Mouse (Mus musculus): ENCODE measurements at regions not wholly inside any gene's neighbourhood (a gene's known extent, or its start where the extent isn't known, plus 50 kb on each side); places are given as distances from the start of the nearest gene placed in this dataset.

DNA sequence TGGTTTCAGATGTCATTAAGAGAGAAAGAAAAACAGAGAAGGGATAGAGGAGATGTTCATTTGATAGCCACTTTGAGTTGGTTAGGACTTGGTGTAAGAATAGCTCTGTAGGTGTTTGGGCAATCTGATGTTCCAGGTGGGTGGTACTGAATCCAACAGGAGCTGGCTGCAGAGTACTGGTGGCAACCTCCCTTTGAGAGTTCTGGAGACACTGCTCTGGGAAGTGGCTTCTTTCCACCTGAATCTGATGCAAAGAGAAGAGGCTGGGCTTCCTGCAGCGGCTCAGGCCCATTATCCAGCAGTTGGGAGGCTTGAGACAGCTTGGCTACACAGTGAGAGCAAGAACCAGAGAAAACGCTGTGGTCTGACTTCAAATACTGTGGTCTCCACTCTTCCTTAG, 77.0 kb upstream of the Podxl start:
- no peak overlapping the region for H3K9ac ChIP-seq
- no peaks in the 10 kb centered on the region for H3K36me3 ChIP-seq
- 59% methylated on average over 2 of the region's 2 CpGs for WGBS
- no peak overlapping the region for H3K4me2 ChIP-seq
- no peak for ATAC-seq (ENCODE audit: borderline replicate concordance, extremely low read depth, low FRiP score, low TSS enrichment)
- no peak overlapping the region for H3K27ac ChIP-seq
- H3K9me3 ChIP-seq: no peaks in the 10 kb centered on the region
- H3K4me1 ChIP-seq: peaks cover 31% of the 10 kb centered on the region
- no peak overlapping the region for H3K4me3 ChIP-seq
- no peaks in the 10 kb centered on the region for H3K27me3 ChIP-seq

GRCm38 (mm10) chr6:31639460-31639859, 75.7 kb upstream of the Podxl start:
- Histone ChIP-seq H3K9ac (no peak overlapping the region), H3K36me3 (no peaks in the 10 kb centered on the region), H3K4me2 (no peak overlapping the region), H3K4me1 (peaks cover 27% of the 10 kb centered on the region), H3K9me3 (no peaks in the 10 kb centered on the region), H3K4me3 (no peak overlapping the region), H3K27me3 (no peaks in the 10 kb centered on the region), H3K27ac (no peak overlapping the region)
- ATAC-seq (ENCODE audit: borderline replicate concordance, extremely low read depth, low FRiP score, low TSS enrichment): no peak
- WGBS: 2% methylated on average over 2 of the region's 2 CpGs

DNA sequence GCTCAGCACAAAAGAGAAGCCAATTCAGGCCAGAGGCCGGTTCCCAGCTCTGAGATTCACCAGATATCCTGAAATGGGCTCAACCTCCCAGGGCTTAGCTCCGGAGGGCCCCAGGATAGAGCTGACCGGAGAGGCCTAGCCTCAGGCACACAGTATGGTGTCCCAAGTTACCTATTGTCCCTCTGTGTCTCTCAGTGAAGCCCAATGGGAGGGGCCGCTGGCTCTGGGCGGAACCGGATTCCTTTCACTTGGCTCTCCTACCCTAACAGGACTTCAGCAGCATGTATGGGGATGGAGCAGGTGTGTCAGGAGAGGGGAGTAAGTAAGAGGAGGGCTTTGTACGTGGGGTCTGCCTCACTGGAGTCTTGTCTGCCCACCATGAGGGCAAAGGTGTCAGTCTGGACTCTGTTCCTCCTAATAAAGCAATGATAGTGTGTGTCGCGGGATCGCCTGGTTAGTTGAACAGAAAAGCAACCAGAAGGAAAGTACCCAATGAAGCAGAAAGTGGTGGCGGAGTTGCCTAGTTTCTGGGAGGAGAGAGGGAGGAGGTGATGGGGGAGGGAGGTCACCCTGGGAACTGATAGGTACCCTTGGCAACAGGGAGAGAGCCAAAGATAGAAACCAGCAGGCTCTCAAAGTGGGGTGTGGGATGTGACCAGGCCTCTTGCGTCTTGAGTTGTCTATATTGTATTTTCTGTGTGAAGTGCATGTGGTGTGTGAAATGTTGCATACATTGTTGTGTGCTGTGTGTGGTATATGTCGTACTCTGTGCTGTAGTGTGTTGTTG, 74.8 kb upstream of the Podxl start:
- H3K9me3 ChIP-seq: no peaks in the 10 kb centered on the region
- no peak overlapping the region for H3K4me3 ChIP-seq
- no peak overlapping the region for H3K4me2 ChIP-seq
- 62% methylated on average over 13 of the region's 13 CpGs for WGBS
- H3K27ac ChIP-seq: no peak overlapping the region
- ATAC-seq (ENCODE audit: borderline replicate concordance, extremely low read depth, low FRiP score, low TSS enrichment): no peak
- H3K27me3 ChIP-seq: no peaks in the 10 kb centered on the region
- H3K9ac ChIP-seq: no peak overlapping the region
- H3K36me3 ChIP-seq: no peaks in the 10 kb centered on the region
- peaks cover 27% of the 10 kb centered on the region for H3K4me1 ChIP-seq

DNA sequence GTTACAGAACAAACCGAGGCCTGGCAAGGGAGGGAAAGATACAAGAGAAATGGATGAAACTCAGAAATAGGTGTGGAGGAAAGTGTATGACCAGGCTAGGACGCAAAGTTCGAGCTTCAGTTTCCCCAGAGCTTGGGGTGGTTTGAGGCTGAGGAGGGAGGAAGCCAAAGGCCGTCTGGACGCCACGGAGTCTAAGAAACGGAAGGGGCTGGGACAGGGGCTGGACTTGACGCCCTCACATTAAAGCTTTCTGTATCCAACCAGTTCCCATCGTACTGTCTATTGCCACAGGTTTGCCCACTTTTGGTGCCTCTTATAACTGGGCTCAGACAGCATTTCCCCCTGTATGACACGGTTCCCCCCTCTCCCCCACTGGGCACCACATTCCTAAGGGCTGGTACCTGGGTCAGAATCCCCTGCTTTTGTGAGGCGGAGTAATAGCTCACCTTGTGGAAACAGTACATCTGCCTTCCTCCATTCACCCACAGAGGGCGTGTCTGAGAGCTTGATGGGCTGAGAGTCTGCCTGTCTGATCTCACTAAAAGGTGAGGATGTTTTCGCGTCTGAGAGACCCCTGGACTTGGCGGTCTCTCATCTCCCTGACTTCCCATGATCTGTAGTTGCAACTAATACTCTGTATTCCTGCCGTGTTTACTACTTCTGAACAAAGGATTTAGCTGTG, 73.7 kb upstream of the Podxl start:
- Histone ChIP-seq H3K4me1 (peaks cover 22% of the 10 kb centered on the region), H3K27me3 (no peaks in the 10 kb centered on the region), H3K27ac (0 out of 2 replicates have a peak overlapping the region, but pooled peaks have one; percentile 9), H3K9ac (no peak overlapping the region), H3K9me3 (no peaks in the 10 kb centered on the region), H3K36me3 (no peaks in the 10 kb centered on the region), H3K4me2 (no peak overlapping the region; the same call in 1 of the 2 replicates), H3K4me3 (no peak overlapping the region)
- 17% methylated on average over 16 of the region's 16 CpGs for WGBS
- no peak for ATAC-seq (ENCODE audit: borderline replicate concordance, extremely low read depth, low FRiP score, low TSS enrichment)

- H3K27me3 ChIP-seq: no peaks in the 10 kb centered on the region
- H3K27ac ChIP-seq: 0 out of 2 replicates have a peak overlapping the region, but pooled peaks have one; percentile 9
- no peaks in the 10 kb centered on the region for H3K9me3 ChIP-seq
- no peak for ATAC-seq (ENCODE audit: borderline replicate concordance, extremely low read depth, low FRiP score, low TSS enrichment)
- WGBS: 12% methylated on average over 9 of the region's 9 CpGs
- no peak overlapping the region for H3K9ac ChIP-seq
- H3K4me1 ChIP-seq: peaks cover 17% of the 10 kb centered on the region
- no peak overlapping the region for H3K4me3 ChIP-seq
- H3K4me2 ChIP-seq: no peak overlapping the region
- no peaks in the 10 kb centered on the region for H3K36me3 ChIP-seq
These were observed 73.2 kb upstream of the Podxl start for GRCm38 (mm10) chr6:31636954-31637353.

DNA sequence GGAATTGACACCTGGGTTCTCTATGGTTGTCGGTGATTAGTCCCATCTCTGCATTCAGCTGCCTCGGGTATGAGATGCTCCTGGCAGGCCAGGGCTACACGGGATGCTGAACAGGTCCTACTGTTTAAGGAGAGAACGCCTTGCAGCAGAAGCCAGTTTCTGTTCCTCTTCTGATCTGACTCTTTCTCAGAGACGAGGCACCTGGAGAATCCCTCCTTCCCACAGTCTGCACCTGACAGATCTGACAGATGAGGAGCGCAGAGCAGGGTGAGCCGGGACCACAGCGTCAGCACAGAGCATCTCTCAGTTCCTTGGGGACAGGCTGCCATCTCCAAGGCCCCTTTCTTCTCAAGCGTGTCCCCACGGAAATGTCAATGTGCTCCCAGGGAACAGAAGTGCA, 68.7 kb upstream of the Podxl start:
- Histone ChIP-seq H3K9ac (no peak overlapping the region), H3K9me3 (no peaks in the 10 kb centered on the region), H3K4me2 (no peak overlapping the region), H3K4me1 (peaks cover 6% of the 10 kb centered on the region), H3K27ac (no peak overlapping the region), H3K27me3 (no peaks in the 10 kb centered on the region), H3K4me3 (no peak overlapping the region), H3K36me3 (no peaks in the 10 kb centered on the region)
- WGBS: 54% methylated on average over 10 of the region's 10 CpGs
- no peak for ATAC-seq (ENCODE audit: borderline replicate concordance, extremely low read depth, low FRiP score, low TSS enrichment)

GRCm38 (mm10) chr6:31630009-31630408, 66.2 kb upstream of the Podxl start:
- Histone ChIP-seq H3K9me3 (no peaks in the 10 kb centered on the region), H3K9ac (no peak overlapping the region), H3K4me2 (no peak overlapping the region), H3K27me3 (no peaks in the 10 kb centered on the region), H3K4me1 (no peaks in the 10 kb centered on the region), H3K4me3 (no peak overlapping the region), H3K36me3 (no peaks in the 10 kb centered on the region), H3K27ac (no peak overlapping the region)
- WGBS: 35% methylated on average over 4 of the region's 4 CpGs
- ATAC-seq (ENCODE audit: borderline replicate concordance, extremely low read depth, low FRiP score, low TSS enrichment): no peak

- no peak overlapping the region for H3K4me2 ChIP-seq
- H3K9me3 ChIP-seq: no peaks in the 10 kb centered on the region
- no peak overlapping the region for H3K4me3 ChIP-seq
- no peak for ATAC-seq (ENCODE audit: borderline replicate concordance, extremely low read depth, low FRiP score, low TSS enrichment)
- no peaks in the 10 kb centered on the region for H3K27me3 ChIP-seq
- no peak overlapping the region for H3K27ac ChIP-seq
- H3K9ac ChIP-seq: no peak overlapping the region
- H3K36me3 ChIP-seq: no peaks in the 10 kb centered on the region
- H3K4me1 ChIP-seq: no peaks in the 10 kb centered on the region
- 69% methylated on average over 3 of the region's 3 CpGs for WGBS
These were observed 64.1 kb upstream of the Podxl start for GRCm38 (mm10) chr6:31627912-31628311.

DNA sequence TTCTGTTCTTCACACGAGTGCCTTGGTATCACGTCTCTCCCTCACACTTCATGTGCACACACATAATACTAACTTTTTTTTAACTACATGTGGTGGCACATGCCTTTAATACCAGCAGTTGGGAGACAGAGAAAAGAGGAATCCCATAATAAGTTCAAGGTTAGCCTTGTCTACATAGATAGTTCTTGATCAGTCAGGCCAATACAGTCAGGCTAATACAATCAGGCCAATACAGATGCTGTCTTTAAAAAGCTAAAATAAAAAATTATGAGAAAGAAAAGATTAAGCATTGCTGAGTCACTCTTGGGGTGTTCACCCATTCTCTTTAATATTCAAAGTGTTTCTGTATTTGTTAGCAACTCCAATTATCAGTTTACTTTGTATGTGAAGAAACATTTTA, 61.3 kb upstream of the Podxl start:
- Histone ChIP-seq H3K4me1 (no peaks in the 10 kb centered on the region), H3K4me3 (no peak overlapping the region), H3K9ac (no peak overlapping the region), H3K27me3 (no peaks in the 10 kb centered on the region), H3K4me2 (no peak overlapping the region), H3K36me3 (no peaks in the 10 kb centered on the region), H3K27ac (no peak overlapping the region), H3K9me3 (no peaks in the 10 kb centered on the region)
- no peak for ATAC-seq (ENCODE audit: borderline replicate concordance, extremely low read depth, low FRiP score, low TSS enrichment)
- 54% methylated on average over 2 of the region's 2 CpGs for WGBS

GRCm38 (mm10) chr6:31624374-31624773, 60.6 kb upstream of the Podxl start:
- WGBS: 72% methylated on average over 10 of the region's 10 CpGs
- Histone ChIP-seq H3K36me3 (no peaks in the 10 kb centered on the region), H3K27me3 (no peaks in the 10 kb centered on the region), H3K4me2 (no peak overlapping the region), H3K4me3 (no peak overlapping the region), H3K4me1 (peaks cover 1% of the 10 kb centered on the region; the same call in 1 of the 2 replicates), H3K27ac (no peak overlapping the region), H3K9ac (no peak overlapping the region), H3K9me3 (no peaks in the 10 kb centered on the region)
- ATAC-seq (ENCODE audit: borderline replicate concordance, extremely low read depth, low FRiP score, low TSS enrichment): no peak

DNA sequence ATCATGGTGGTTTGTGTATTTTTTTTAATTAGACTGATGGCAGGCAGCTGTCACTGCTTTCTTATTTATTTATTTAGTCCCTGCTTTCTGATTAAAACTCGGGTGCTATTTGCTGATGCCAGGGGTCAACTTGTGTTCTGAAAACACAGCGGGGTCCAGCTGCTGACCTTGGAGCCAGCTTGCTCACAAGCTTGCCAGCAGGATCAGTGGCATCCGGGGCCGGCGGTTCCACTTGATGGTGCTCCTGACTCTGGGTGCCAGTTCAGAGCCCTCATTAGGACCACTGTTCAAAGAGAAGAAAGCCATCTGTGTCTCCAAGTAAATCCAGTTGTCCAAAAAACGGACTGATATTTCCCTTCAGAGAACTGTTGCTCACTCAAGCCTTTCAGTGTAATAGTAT, 57.2 kb upstream of the Podxl start:
- H3K4me3 ChIP-seq: no peak overlapping the region

GRCm38 (mm10) chr6:31618852-31619251, 55.1 kb upstream of the Podxl start:
- no peak overlapping the region for H3K9ac ChIP-seq
- H3K27ac ChIP-seq: no peak overlapping the region
- H3K4me1 ChIP-seq: peaks cover 21% of the 10 kb centered on the region
- no peaks in the 10 kb centered on the region for H3K9me3 ChIP-seq
- no peak for ATAC-seq (ENCODE audit: borderline replicate concordance, extremely low read depth, low FRiP score, low TSS enrichment)
- H3K36me3 ChIP-seq: no peaks in the 10 kb centered on the region
- H3K27me3 ChIP-seq: no peaks in the 10 kb centered on the region
- WGBS: 63% methylated on average over 2 of the region's 2 CpGs
- no peak overlapping the region for H3K4me2 ChIP-seq
- no peak overlapping the region for H3K4me3 ChIP-seq

More for the DNA sequence above, 57.2 kb upstream of the Podxl start:
- Histone ChIP-seq H3K36me3 (no peaks in the 10 kb centered on the region), H3K4me1 (peaks cover 17% of the 10 kb centered on the region), H3K9me3 (no peaks in the 10 kb centered on the region), H3K9ac (no peak overlapping the region), H3K27me3 (no peaks in the 10 kb centered on the region), H3K27ac (no peak overlapping the region), H3K4me2 (no peak overlapping the region)
- ATAC-seq (ENCODE audit: borderline replicate concordance, extremely low read depth, low FRiP score, low TSS enrichment): no peak
- WGBS: 27% methylated on average over 6 of the region's 6 CpGs
